8 mouse cellular contexts compared by ENCODE assay signal in genomic region chr2:30783346-30783745, GRCm38 (mm10). TPM values are rescaled to one million over a fixed set of nuclear protein-coding genes. Genes with fewer than 3 reads are reported as not detected.
DNase-seq lines count a peak whose midpoint lies in the region; ATAC-seq and TF ChIP-seq lines count a peak whose summit lies in the region.

No protein-coding gene starts in this region.

- WGBS in forebrain, embryonic 11.5 days, result 2% methylated on average over 12 of the region's 13 CpGs
- WGBS in heart, embryonic 16.5 days, result under 1% methylated on average over 12 of the region's 13 CpGs
- WGBS in liver, embryonic 11.5 days, result 2% methylated on average over 13 of the region's 13 CpGs

- H3ac ChIP-seq in myocyte (ENCODE audit: control insufficient read depth, insufficient read length), result no peak overlapping the region

- no peaks in the 10 kb centered on the region for H3K9me3 ChIP-seq in forebrain, embryonic 11.5 days (ENCODE audit: control insufficient read depth, low read length)
- no peaks in the 10 kb centered on the region for H3K9me3 ChIP-seq in heart, embryonic 16.5 days (replicated peaks; ENCODE audit: control insufficient read depth, low read length)
- no peaks in the 10 kb centered on the region for H3K9me3 ChIP-seq in liver, embryonic 11.5 days (ENCODE audit: control insufficient read depth, low read length)

- peak; percentile 75 for DNase-seq in urinary bladder, postnatal 14 days (ENCODE audit: low spot score)
- no peak for DNase-seq in urinary bladder, adult 2 months (ENCODE audit: low spot score)
- peak; percentile 83 for DNase-seq in forebrain, embryonic 11.5 days (ENCODE audit: low spot score)
- peak; percentile 88 for DNase-seq in kidney, postnatal 14 days
- peak; percentile 60 for DNase-seq in liver, embryonic 11.5 days (ENCODE audit: low spot score)
- peak; percentile 49 for DNase-seq in thymus, postnatal 25 days

- H3K9ac ChIP-seq in forebrain, embryonic 11.5 days (ENCODE audit: low read length), result peak overlapping the region; percentile 41
- H3K9ac ChIP-seq in heart, embryonic 16.5 days (ENCODE audit: low read length), result peak overlapping the region; percentile 75
- H3K9ac ChIP-seq in liver, embryonic 11.5 days (ENCODE audit: low read depth, low read length), result peak overlapping the region; percentile 62; the same call in 1 of the 2 replicates

- peak overlapping the region; percentile 47; the same call in 1 of the 2 replicates for H3K4me2 ChIP-seq in forebrain, embryonic 11.5 days (ENCODE audit: low read depth, low read length, severe bottlenecking)
- peak overlapping the region; percentile 68 for H3K4me2 ChIP-seq in heart, embryonic 16.5 days (ENCODE audit: low read depth, low read length)
- H3K4me2 ChIP-seq in liver, embryonic 11.5 days, result peak overlapping the region; percentile 68
- peak overlapping the region; percentile 56 for H3K4me2 ChIP-seq in myocyte (ENCODE audit: low read depth)

- H3K27ac ChIP-seq in forebrain, embryonic 11.5 days (ENCODE audit: low read depth, low read length), result peak overlapping the region; percentile 2
- H3K27ac ChIP-seq in heart, embryonic 16.5 days (ENCODE audit: low read length), result peak overlapping the region; percentile 52
- H3K27ac ChIP-seq in liver, embryonic 11.5 days (ENCODE audit: low read depth, low read length), result peak overlapping the region; percentile 69; the same call in 1 of the 2 replicates

- no peak for TF ChIP-seq POLR2A in myocyte (IDR thresholded peaks at IDR 0.05; ENCODE audit: insufficient read length, low read depth)

- peak; percentile 42 for ATAC-seq in forebrain, embryonic 11.5 days (replicated peaks; ENCODE audit: low FRiP score)
- peak; percentile 50 for ATAC-seq in heart, embryonic 16.5 days (replicated peaks; ENCODE audit: extremely low read depth, insufficient read depth, low FRiP score)
- peak; percentile 46 for ATAC-seq in liver, embryonic 11.5 days (replicated peaks; ENCODE audit: low FRiP score)

- H3K36me3 ChIP-seq in forebrain, embryonic 11.5 days (ENCODE audit: control insufficient read depth, insufficient read depth, low read length), result no peaks in the 10 kb centered on the region
- H3K36me3 ChIP-seq in heart, embryonic 16.5 days (ENCODE audit: control insufficient read depth, insufficient read depth), result no peaks in the 10 kb centered on the region
- no peaks in the 10 kb centered on the region for H3K36me3 ChIP-seq in liver, embryonic 11.5 days (ENCODE audit: control insufficient read depth, insufficient read depth, low read length)
- H3K36me3 ChIP-seq in myocyte (ENCODE audit: control insufficient read depth, insufficient read depth), result no peaks in the 10 kb centered on the region

- no peak overlapping the region for H3K4me3 ChIP-seq in forebrain, embryonic 11.5 days (ENCODE audit: low read depth, low read length)
- peak overlapping the region; percentile 28 for H3K4me3 ChIP-seq in heart, embryonic 16.5 days (ENCODE audit: low read length)
- H3K4me3 ChIP-seq in liver, embryonic 11.5 days (ENCODE audit: low read depth, low read length), result peak overlapping the region; percentile 28
- H3K4me3 ChIP-seq in myocyte, result no peak overlapping the region

- H3K79me2 ChIP-seq in myocyte (ENCODE audit: control insufficient read depth, insufficient read depth), result no peaks in the 10 kb centered on the region

- H3K4me1 ChIP-seq in forebrain, embryonic 11.5 days (replicated peaks; ENCODE audit: control insufficient read depth, insufficient read depth, low read length), result peaks cover 28% of the 10 kb centered on the region
- H3K4me1 ChIP-seq in heart, embryonic 16.5 days (ENCODE audit: control insufficient read depth, insufficient read depth, low read length), result peaks cover 18% of the 10 kb centered on the region
- H3K4me1 ChIP-seq in liver, embryonic 11.5 days (replicated peaks; ENCODE audit: control insufficient read depth, insufficient read depth, low read length), result peaks cover 36% of the 10 kb centered on the region

- H3K27me3 ChIP-seq in forebrain, embryonic 11.5 days (ENCODE audit: control insufficient read depth, insufficient read depth, low read length), result no peaks in the 10 kb centered on the region
- no peaks in the 10 kb centered on the region for H3K27me3 ChIP-seq in heart, embryonic 16.5 days (ENCODE audit: control insufficient read depth, insufficient read depth, low read length)
- H3K27me3 ChIP-seq in liver, embryonic 11.5 days (replicated peaks; ENCODE audit: control insufficient read depth, insufficient read depth, low read length), result no peaks in the 10 kb centered on the region
- no peaks in the 10 kb centered on the region for H3K27me3 ChIP-seq in myocyte (ENCODE audit: control insufficient read depth, insufficient read depth, insufficient read length)

TF ChIP-seq in myocyte, 11 proteins besides CTCF, POLR2A, EP300 and RAD21:
- no peak for TF ChIP-seq REST (IDR thresholded peaks at IDR 0.05; ENCODE audit: insufficient read depth, insufficient read length)
- TF ChIP-seq USF1 (IDR thresholded peaks at IDR 0.05; ENCODE audit: low read depth), result peak; percentile 94

RNA-seq across cellular contexts. Expression of gene 1700001O22Rik, which starts 20.1 kb away (rescaled TPM):
- polyA plus RNA-seq in urinary bladder, adult 2 months (2012; rRNA removed), result 1.5 TPM in 2 replicates
- 4.2 and 4.6 TPM in 2 replicates for polyA plus RNA-seq in forebrain, embryonic 11.5 days (2014; fragmentation: Nextera tagmentation; extraction: Ambion mirVana)
- 2.2 and 2.7 TPM in 2 replicates for polyA plus RNA-seq in heart, embryonic 16.5 days (2015; fragmentation: Nextera tagmentation; extraction: Ambion mirVana)
- polyA plus RNA-seq in liver, embryonic 11.5 days (2014; fragmentation: Nextera tagmentation; extraction: Ambion mirVana), result 0.40 and 0.75 TPM in 2 replicates
- 0.12 TPM for polyA plus RNA-seq in myocyte (2012; fragmentation: generic; extraction: Trizol)

RNA-seq across cellular contexts. Expression of gene Ntmt1, which starts 24.3 kb away (rescaled TPM):
- polyA plus RNA-seq in urinary bladder, adult 2 months (2012; rRNA removed), result 32.8 and 44.1 TPM in 2 replicates
- 102 and 118 TPM in 2 replicates for polyA plus RNA-seq in forebrain, embryonic 11.5 days (2014; fragmentation: Nextera tagmentation; extraction: Ambion mirVana)
- 90.0 and 90.4 TPM in 2 replicates for polyA plus RNA-seq in heart, embryonic 16.5 days (2015; fragmentation: Nextera tagmentation; extraction: Ambion mirVana)
- polyA plus RNA-seq in liver, embryonic 11.5 days (2014; fragmentation: Nextera tagmentation; extraction: Ambion mirVana), result 75.9 and 85.2 TPM in 2 replicates
- polyA plus RNA-seq in myocyte (2012; fragmentation: generic; extraction: Trizol), result 71.2 TPM

RNA-seq across cellular contexts. Expression of gene Asb6, which starts 46.8 kb away (rescaled TPM):
- polyA plus RNA-seq in urinary bladder, adult 2 months (2012; rRNA removed), result 26.0 and 27.0 TPM in 2 replicates
- polyA plus RNA-seq in forebrain, embryonic 11.5 days (2014; fragmentation: Nextera tagmentation; extraction: Ambion mirVana), result 41.9 and 42.5 TPM in 2 replicates
- 20.1 and 22.5 TPM in 2 replicates for polyA plus RNA-seq in heart, embryonic 16.5 days (2015; fragmentation: Nextera tagmentation; extraction: Ambion mirVana)
- 44.2 and 45.6 TPM in 2 replicates for polyA plus RNA-seq in liver, embryonic 11.5 days (2014; fragmentation: Nextera tagmentation; extraction: Ambion mirVana)
- 44.9 TPM for polyA plus RNA-seq in myocyte (2012; fragmentation: generic; extraction: Trizol)

RNA-seq across cellular contexts. Expression of gene Prrx2, which starts 51.4 kb away (rescaled TPM):
- polyA plus RNA-seq in urinary bladder, adult 2 months (2012; rRNA removed), result 16.4 and 21.9 TPM in 2 replicates
- 30.8 and 33.6 TPM in 2 replicates for polyA plus RNA-seq in forebrain, embryonic 11.5 days (2014; fragmentation: Nextera tagmentation; extraction: Ambion mirVana)
- 10.8 and 13.9 TPM in 2 replicates for polyA plus RNA-seq in heart, embryonic 16.5 days (2015; fragmentation: Nextera tagmentation; extraction: Ambion mirVana)
- 8.2 and 9.4 TPM in 2 replicates for polyA plus RNA-seq in liver, embryonic 11.5 days (2014; fragmentation: Nextera tagmentation; extraction: Ambion mirVana)
- 21.8 TPM for polyA plus RNA-seq in myocyte (2012; fragmentation: generic; extraction: Trizol)

Comparison
In these comparisons a context has a peak if more than half of its experiments do, and no peak if none do; other contexts are left out.
1. H3K27ac ChIP-seq: peak in every context shown above with its lines; median percentile 69 in liver, embryonic 11.5 days; 52 in heart, embryonic 16.5 days; 2 in forebrain, embryonic 11.5 days.
2. H3K4me3 ChIP-seq: peak in heart, embryonic 16.5 days (single experiment) and liver, embryonic 11.5 days (single experiment); none in forebrain, embryonic 11.5 days (single experiment) and myocyte (single experiment).
3. Peak in every context shown above with its lines, with median percentiles within 50 percentile points of each other: ATAC-seq, H3K4me2 ChIP-seq and H3K9ac ChIP-seq.